Mouse (Mus musculus) stomach, postnatal 0 days (tissue): ENCODE data around the gene Nxn.

Experiments used
- CTCF ChIP-seq: IDR thresholded peaks from 2 replicates; pipeline ENCODE4 v1.5.1; 2016; ENCODE audit warnings: antibody characterized with exemption, low read depth, mild to moderate bottlenecking, moderate library complexity
- EP300 ChIP-seq: optimal IDR thresholded peaks from 2 replicates; pipeline ENCODE3; 2016; ENCODE audit warnings: antibody characterized with exemption

GRCm38 (mm10) chr11:76314140-76314539, 84.8 kb downstream of the Nxn start:
- TF ChIP-seq EP300 (no peak), CTCF (no peak)
